Mouse (Mus musculus): Measurements from ENCODE around the gene Ghsr.
A peak's percentile ranks its signal among the peaks of the same experiment; 100 is the strongest.
"Not testable (repeated sequence)": the region's sequence is repeated elsewhere in the genome, so short reads cannot be mapped to it uniquely, and the experiment has no call there.

The Ghsr gene

GRCm38 (mm10) chr3:27371276-27371621, at the start of gene Ghsr:
Ghsr (plus strand) TSS chr3:27371351.
- DNase-seq, result no peak

GRCm38 (mm10) chr3:27322591-27322990, 48.6 kb upstream of the Ghsr start:
- DNase-seq, result no peak

- no peak for DNase-seq
Observed at GRCm38 (mm10) chr3:27323551-27323950, 47.6 kb upstream of the Ghsr start.

- no peak for DNase-seq
Observed at GRCm38 (mm10) chr3:27326633-27327191, 44.4 kb upstream of the Ghsr start.

GRCm38 (mm10) chr3:27330706-27331105, 40.4 kb upstream of the Ghsr start:
- no peak for DNase-seq

- DNase-seq, result peak; percentile 20
Observed at GRCm38 (mm10) chr3:27338437-27338836, 32.7 kb upstream of the Ghsr start.

- DNase-seq, result no peak
Observed at GRCm38 (mm10) chr3:27338887-27339286, 32.3 kb upstream of the Ghsr start.

GRCm38 (mm10) chr3:27340757-27341156, 30.4 kb upstream of the Ghsr start:
- DNase-seq, result no peak

GRCm38 (mm10) chr3:27342462-27342861, 28.7 kb upstream of the Ghsr start:
- DNase-seq, result no peak

GRCm38 (mm10) chr3:27345526-27345925, 25.6 kb upstream of the Ghsr start:
- no peak for DNase-seq

GRCm38 (mm10) chr3:27348462-27348861, 22.7 kb upstream of the Ghsr start:
- DNase-seq, result peak; percentile 88

GRCm38 (mm10) chr3:27351105-27351504, 20.0 kb upstream of the Ghsr start:
- DNase-seq, result no peak

- DNase-seq, result no peak
Observed at GRCm38 (mm10) chr3:27359100-27359720, 11.9 kb upstream of the Ghsr start.

GRCm38 (mm10) chr3:27370125-27370524, 1.0 kb upstream of the Ghsr start:
- no peak for DNase-seq

- no peak for DNase-seq
Observed at GRCm38 (mm10) chr3:27370582-27371275, 422 bp upstream of the Ghsr start.

- no peak for DNase-seq
Observed at GRCm38 (mm10) chr3:27371725-27372650, 837 bp downstream of the Ghsr start.

- no peak for DNase-seq
Observed at GRCm38 (mm10) chr3:27374396-27374795, 3.2 kb downstream of the Ghsr start.

GRCm38 (mm10) chr3:27377935-27378334, 6.8 kb downstream of the Ghsr start:
- DNase-seq, result no peak

- no peak for DNase-seq
Observed at GRCm38 (mm10) chr3:27384836-27385235, 13.7 kb downstream of the Ghsr start.

GRCm38 (mm10) chr3:27389923-27390322, 18.8 kb downstream of the Ghsr start:
- no peak for DNase-seq

GRCm38 (mm10) chr3:27400996-27401395, 29.8 kb downstream of the Ghsr start:
- not testable (repeated sequence) for DNase-seq

- DNase-seq, result no peak
Observed at GRCm38 (mm10) chr3:27406440-27406839, 35.3 kb downstream of the Ghsr start.

- no peak for DNase-seq
Observed at GRCm38 (mm10) chr3:27408564-27408963, 37.4 kb downstream of the Ghsr start.
